Mouse (Mus musculus): Measurements from ENCODE around the gene Palm3. TPM values are rescaled to one million over a fixed set of nuclear protein-coding genes. Genes with fewer than 3 reads are reported as not detected.
"Not testable (repeated sequence)": the region's sequence is repeated elsewhere in the genome, so short reads cannot be mapped to it uniquely, and the experiment has no call there.

Palm3 gene
- polyA plus RNA-seq, 1 experiment from 2014 or later: 10.2 TPM

DNA sequence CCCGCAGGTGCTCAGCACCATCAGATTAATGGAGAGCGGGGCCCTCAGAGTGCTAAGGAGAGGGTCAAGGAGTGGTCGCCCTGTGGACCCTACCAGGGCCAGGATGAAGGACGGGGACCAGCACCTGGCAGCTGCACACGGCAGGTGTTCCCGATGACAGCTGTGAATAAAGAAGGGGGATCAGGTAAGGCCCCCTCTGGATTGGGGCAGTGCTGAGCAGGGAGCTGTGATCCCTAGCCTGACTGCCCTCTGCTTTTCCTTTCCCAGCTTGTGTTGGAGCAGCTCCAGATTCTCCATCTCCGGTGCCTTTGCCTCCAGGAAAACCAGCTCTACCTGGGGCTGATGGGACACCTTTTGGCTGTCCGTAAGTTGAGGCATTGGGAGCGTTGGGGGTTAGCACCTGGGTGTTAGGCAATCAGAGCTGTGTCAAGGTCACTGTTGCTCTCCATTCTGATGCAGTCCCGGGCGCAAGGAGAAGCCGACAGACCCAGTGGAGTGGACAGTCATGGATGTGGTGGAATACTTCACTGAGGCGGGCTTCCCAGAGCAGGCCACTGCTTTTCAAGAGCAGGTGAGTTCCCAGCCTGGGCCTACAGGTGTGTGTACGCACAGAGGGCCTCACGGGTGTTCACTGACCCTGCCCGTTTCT, 22.1 kb upstream of the Palm3 start:
- Histone ChIP-seq H3K9me3 (no peaks in the 10 kb centered on the region), H3K36me3 (peaks cover 36% of the 10 kb centered on the region), H3K27me3 (replicated peaks) (peaks cover 25% of the 10 kb centered on the region), H3K4me1 (peaks cover 25% of the 10 kb centered on the region), H3K4me3 (peak overlapping the region; percentile 82), H3K9ac (peak overlapping the region; percentile 45; the same call in 1 of the 2 replicates), H3K27ac (no peak overlapping the region), H3K4me2 (replicated peaks) (peak overlapping the region; percentile 89)
- 69% methylated on average over 16 of the region's 16 CpGs for WGBS
- ATAC-seq (ENCODE audit: low FRiP score, low read depth): no peak

DNA sequence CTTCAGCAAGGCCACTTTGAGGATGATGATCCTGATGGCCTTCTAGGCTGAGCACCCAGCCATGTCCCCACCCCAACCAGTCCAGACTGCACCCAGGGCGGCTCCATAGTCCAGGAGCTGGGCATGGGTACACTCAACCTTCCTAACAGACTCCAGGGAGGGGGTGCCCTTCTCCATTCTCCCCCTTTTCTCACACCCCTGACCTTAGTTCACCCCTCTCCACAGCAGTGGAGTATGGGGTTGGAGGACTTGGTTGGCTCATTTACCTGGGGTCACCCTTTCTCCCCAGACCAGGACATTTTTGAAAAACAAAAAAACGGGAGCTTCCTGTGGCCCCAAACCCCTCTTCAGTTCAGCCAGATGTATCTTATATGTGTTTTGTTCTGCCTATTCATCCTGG, 21.4 kb upstream of the Palm3 start:
- Histone ChIP-seq H3K27me3 (replicated peaks) (peaks cover 25% of the 10 kb centered on the region), H3K4me2 (replicated peaks) (peak overlapping the region; percentile 89), H3K4me1 (peaks cover 29% of the 10 kb centered on the region), H3K4me3 (no peak overlapping the region), H3K9ac (no peak overlapping the region), H3K27ac (no peak overlapping the region), H3K36me3 (peaks cover 30% of the 10 kb centered on the region), H3K9me3 (no peaks in the 10 kb centered on the region)
- WGBS: 94% methylated on average over 2 of the region's 2 CpGs
- no peak for ATAC-seq (ENCODE audit: low FRiP score, low read depth)

DNA sequence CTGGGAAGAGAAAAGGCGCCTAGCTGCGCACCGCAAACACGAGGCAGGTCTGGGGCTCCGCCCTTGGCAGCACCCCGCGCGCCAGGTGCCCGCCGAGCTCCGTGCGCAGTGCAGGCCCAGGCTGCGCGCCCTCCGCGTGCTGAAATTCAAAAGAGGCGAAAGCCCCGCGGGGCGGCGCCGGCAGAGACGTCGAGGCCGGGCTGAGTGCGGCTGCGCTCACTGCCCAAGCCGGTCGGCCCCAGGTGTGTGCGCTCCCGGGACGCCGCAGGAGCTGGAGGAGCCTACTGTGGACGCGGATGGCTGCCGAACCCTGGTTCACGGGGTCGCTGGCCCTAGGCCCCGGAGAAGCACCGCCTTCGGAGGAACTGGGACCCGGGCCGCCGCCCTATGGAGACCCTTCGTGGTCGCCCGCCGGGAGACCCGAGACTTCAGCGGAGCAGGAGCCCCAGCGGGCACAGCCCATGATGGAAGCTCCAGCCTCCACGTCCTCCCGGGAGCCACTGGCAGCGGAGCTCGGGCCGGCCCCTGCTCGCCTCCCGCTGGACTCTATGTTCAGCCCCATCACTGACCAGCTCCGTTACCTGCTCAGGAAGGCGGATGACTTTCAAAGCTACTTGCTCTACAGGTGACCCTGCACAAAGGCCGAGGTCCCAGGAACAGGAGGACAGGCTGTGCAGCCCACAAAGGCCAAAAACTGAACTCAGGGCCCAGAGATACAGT, 19.8 kb upstream of the Palm3 start, which contains the start of gene 1700067K01Rik:
TSS of gene 1700067K01Rik (plus strand) at position 222 of the 720 bp plus-strand sequence.
- peak within 1 kb of the TSS; percentile 11; the same call in 1 of the 2 replicates for H3K4me3 ChIP-seq
- peak within 1 kb of the TSS; percentile 45 for H3K4me2 ChIP-seq (replicated peaks)
- H3K27me3 ChIP-seq (replicated peaks): peaks cover 25% of the 10 kb centered on the region
- H3K36me3 ChIP-seq: peaks cover 25% of the 10 kb centered on the region
- WGBS: 14% methylated on average over 61 of the region's 61 CpGs
- no peak for ATAC-seq (ENCODE audit: low FRiP score, low read depth)
- H3K9ac ChIP-seq: peak within 1 kb of the TSS; percentile 35; the same call in 1 of the 2 replicates
- H3K4me1 ChIP-seq: peaks cover 29% of the 10 kb centered on the region
- H3K27ac ChIP-seq: no peak within 1 kb of the TSS
- H3K9me3 ChIP-seq: no peaks in the 10 kb centered on the region

GRCm38 (mm10) chr8:84002957-84003611, 18.2 kb upstream of the Palm3 start:
- Histone ChIP-seq H3K9me3 (no peaks in the 10 kb centered on the region), H3K4me3 (no peak overlapping the region), H3K9ac (no peak overlapping the region), H3K27me3 (replicated peaks) (peaks cover 25% of the 10 kb centered on the region), H3K36me3 (peaks cover 25% of the 10 kb centered on the region), H3K27ac (no peak overlapping the region), H3K4me2 (replicated peaks) (no peak overlapping the region), H3K4me1 (peaks cover 29% of the 10 kb centered on the region)
- WGBS: 68% methylated on average over 12 of the region's 12 CpGs
- ATAC-seq (ENCODE audit: low FRiP score, low read depth): no peak

- Histone ChIP-seq H3K9me3 (no peaks in the 10 kb centered on the region), H3K27me3 (replicated peaks) (peaks cover 25% of the 10 kb centered on the region), H3K9ac (peak overlapping the region; percentile 77; the same call in 1 of the 2 replicates), H3K27ac (no peak overlapping the region), H3K36me3 (peaks cover 25% of the 10 kb centered on the region), H3K4me1 (peaks cover 27% of the 10 kb centered on the region), H3K4me3 (peak overlapping the region; percentile 56; the same call in 1 of the 2 replicates), H3K4me2 (replicated peaks) (peak overlapping the region; percentile 90)
- ATAC-seq (ENCODE audit: low FRiP score, low read depth): no peak
- WGBS: 83% methylated on average over 6 of the region's 6 CpGs
Measured at GRCm38 (mm10) chr8:84003612-84004246, 17.5 kb upstream of the Palm3 start.

- peak; percentile 84 for ATAC-seq (ENCODE audit: low FRiP score, low read depth)
Measured at GRCm38 (mm10) chr8:84004533-84005201, 16.6 kb upstream of the Palm3 start.

GRCm38 (mm10) chr8:84005502-84005901, 15.8 kb upstream of the Palm3 start:
- not testable (repeated sequence) for H3K27ac ChIP-seq; H3K9me3 ChIP-seq; ATAC-seq (ENCODE audit: low FRiP score, low read depth); H3K4me2 ChIP-seq (replicated peaks); H3K9ac ChIP-seq; H3K4me3 ChIP-seq
- Histone ChIP-seq H3K27me3 (replicated peaks) (peaks cover 20% of the 10 kb centered on the region), H3K36me3 (peaks cover 12% of the 10 kb centered on the region; the same call in 1 of the 2 replicates), H3K4me1 (peaks cover 16% of the 10 kb centered on the region)
- WGBS: 96% methylated on average over 7 of the region's 7 CpGs

More at GRCm38 (mm10) chr8:84004533-84005201, 16.6 kb upstream of the Palm3 start:
- Histone ChIP-seq H3K4me2 (replicated peaks) (peak overlapping the region; percentile 90), H3K27me3 (replicated peaks) (peaks cover 22% of the 10 kb centered on the region), H3K4me1 (peaks cover 18% of the 10 kb centered on the region), H3K9me3 (no peaks in the 10 kb centered on the region), H3K4me3 (peak overlapping the region; percentile 56), H3K9ac (peak overlapping the region; percentile 77), H3K36me3 (peaks cover 20% of the 10 kb centered on the region), H3K27ac (no peak overlapping the region)
- 1% methylated on average over 30 of the region's 30 CpGs for WGBS

GRCm38 (mm10) chr8:84008362-84008761, 12.9 kb upstream of the Palm3 start:
- no peak for ATAC-seq (ENCODE audit: low FRiP score, low read depth)
- no peaks in the 10 kb centered on the region for H3K36me3 ChIP-seq
- peaks cover 34% of the 10 kb centered on the region for H3K27me3 ChIP-seq (replicated peaks)
- H3K4me3 ChIP-seq: no peak overlapping the region
- WGBS: 29% methylated on average over 7 of the region's 7 CpGs
- peaks cover 33% of the 10 kb centered on the region for H3K4me1 ChIP-seq
- no peaks in the 10 kb centered on the region for H3K9me3 ChIP-seq
- H3K27ac ChIP-seq: no peak overlapping the region
- H3K9ac ChIP-seq: no peak overlapping the region
- H3K4me2 ChIP-seq (replicated peaks): no peak overlapping the region

DNA sequence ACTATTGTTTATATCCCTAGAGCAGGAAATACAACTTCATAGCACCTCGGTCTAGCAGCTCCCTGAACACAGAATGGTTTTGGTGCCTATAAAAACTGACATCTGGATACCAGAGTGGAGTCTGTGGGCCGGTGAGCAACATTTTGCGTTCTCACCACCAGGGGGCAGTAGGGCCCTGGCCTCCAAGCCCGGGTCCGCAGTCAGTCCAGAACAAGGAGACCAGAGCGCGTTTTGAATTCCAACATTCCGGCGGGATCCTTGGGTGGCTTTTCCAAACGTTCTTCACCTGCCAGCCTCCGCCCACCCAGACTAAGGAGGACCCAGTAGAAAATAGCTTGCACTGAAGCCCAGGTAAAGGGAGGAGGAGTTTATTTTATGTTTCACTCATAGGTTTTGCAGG, 11.4 kb upstream of the Palm3 start:
- H3K9ac ChIP-seq: no peak overlapping the region
- ATAC-seq (ENCODE audit: low FRiP score, low read depth): 0 out of 2 replicates have a peak, but pooled peaks have one; percentile 14
- H3K9me3 ChIP-seq: no peaks in the 10 kb centered on the region
- no peak overlapping the region for H3K27ac ChIP-seq
- 2% methylated on average over 11 of the region's 11 CpGs for WGBS
- H3K4me1 ChIP-seq: peaks cover 27% of the 10 kb centered on the region
- H3K27me3 ChIP-seq (replicated peaks): peaks cover 37% of the 10 kb centered on the region
- no peak overlapping the region for H3K4me2 ChIP-seq (replicated peaks)
- no peaks in the 10 kb centered on the region for H3K36me3 ChIP-seq
- H3K4me3 ChIP-seq: no peak overlapping the region

- peak overlapping the region; percentile 65 for H3K9ac ChIP-seq
- no peak overlapping the region for H3K27ac ChIP-seq
- H3K4me3 ChIP-seq: peak overlapping the region; percentile 49
- peak overlapping the region; percentile 96 for H3K4me2 ChIP-seq (replicated peaks)
- WGBS: 2% methylated on average over 83 of the region's 83 CpGs
- peak; percentile 46 for ATAC-seq (ENCODE audit: low FRiP score, low read depth)
- H3K4me1 ChIP-seq: peaks cover 24% of the 10 kb centered on the region
- peaks cover 37% of the 10 kb centered on the region for H3K27me3 ChIP-seq (replicated peaks)
- H3K36me3 ChIP-seq: no peaks in the 10 kb centered on the region
- no peaks in the 10 kb centered on the region for H3K9me3 ChIP-seq
Measured at GRCm38 (mm10) chr8:84010625-84011611, 10.4 kb upstream of the Palm3 start.
